Mouse (Mus musculus) brain, adult 2 months (tissue): ENCODE measurements at regions not wholly inside any gene's neighbourhood (a gene's known extent, or its start where the extent isn't known, plus 50 kb on each side); places are given as distances from the start of the nearest gene placed in this dataset.
A peak's percentile ranks its signal among the peaks of the same experiment; 100 is the strongest.

Experiments
- DNase-seq: peaks from one replicate; pipeline ENCODE4 v3.0.0; 2011; ENCODE audit warnings: low read depth, low spot score

DNA sequence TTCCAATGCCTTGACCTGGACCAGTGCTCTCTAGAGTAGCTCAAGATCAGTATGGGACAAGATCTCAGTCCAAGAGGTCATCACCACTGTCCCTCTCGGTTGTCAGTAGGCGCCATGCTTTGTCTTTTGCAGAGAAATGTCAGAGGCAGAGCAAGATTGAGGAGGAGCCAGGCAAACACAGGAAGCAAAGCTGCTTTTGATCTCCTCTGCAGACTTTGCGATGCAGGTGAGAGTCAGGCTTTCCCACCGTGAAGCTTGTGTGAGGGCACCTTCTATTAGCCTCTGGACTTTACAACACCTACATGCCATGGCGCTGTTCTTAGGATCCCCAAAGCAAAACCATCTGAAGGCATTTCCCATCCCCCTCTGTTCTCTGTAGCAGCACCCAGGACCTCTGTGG lies 68.0 kb upstream of the Ppm1b start:
- DNase-seq, result no peak

GRCm38 (mm10) chr17:84890871-84891599 lies 65.5 kb upstream of the Ppm1b start:
- DNase-seq, result peak; percentile 65

DNA sequence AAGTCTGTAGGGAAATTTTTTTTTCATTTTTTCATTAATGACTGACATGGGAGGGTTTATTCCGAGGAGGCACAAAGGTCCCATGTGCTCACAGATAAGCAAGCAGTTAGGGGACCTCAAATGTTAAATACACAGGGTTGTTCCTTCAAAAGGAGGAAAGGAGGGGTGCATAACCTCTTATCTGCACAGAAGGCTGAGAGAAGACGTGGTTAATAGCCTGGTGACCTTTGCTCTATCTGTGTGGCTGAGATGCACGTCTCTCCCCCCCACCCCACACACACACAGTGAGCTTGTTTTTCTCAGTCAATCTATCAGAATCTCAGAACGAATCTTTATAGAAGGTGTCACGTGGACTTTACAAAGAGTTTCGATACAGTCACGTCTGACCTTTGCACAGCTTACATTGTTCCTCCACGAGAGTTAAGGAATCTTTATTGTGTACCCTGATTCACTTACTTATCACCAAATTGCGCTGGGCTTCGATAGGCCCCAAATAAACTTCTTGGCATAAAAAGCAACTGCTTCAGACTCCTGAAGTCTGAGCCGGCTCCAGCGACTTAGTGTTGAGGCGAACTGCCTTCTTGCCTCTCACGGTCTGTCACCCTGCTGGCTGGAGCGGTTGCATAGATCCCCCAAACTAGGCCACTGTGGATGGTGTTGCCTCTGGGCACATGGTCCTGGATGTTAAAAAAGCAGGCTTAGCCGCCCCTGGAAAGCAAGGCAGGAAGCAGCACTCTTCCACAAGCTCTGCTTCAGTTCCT lies 63.1 kb upstream of the Ppm1b start:
- DNase-seq, result no peak

GRCm38 (mm10) chr17:84895526-84895925 lies 61.0 kb upstream of the Ppm1b start:
- no peak for DNase-seq

- DNase-seq, result no peak
Observed at GRCm38 (mm10) chr17:84896572-84896971, 60.0 kb upstream of the Ppm1b start.

DNA sequence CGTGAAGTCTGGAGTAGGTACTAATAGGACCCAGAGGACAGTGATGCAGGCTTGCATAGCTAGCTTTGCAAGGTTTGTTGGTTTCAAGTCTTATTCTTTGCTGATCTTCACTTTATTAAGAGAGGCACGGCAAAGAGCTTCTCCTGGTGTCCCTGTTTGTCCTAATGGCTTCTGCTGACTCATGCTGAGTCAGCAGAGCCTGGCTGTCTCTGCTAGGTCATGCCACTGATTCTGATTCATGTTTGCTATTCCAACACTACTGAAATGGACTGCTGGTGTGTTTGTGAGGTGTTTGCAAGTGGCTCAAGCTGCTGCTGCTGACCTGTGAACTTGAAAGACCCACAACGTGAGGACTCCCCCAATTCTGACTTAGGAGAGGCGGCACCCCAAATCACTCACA lies 58.1 kb upstream of the Ppm1b start:
- no peak for DNase-seq

DNA sequence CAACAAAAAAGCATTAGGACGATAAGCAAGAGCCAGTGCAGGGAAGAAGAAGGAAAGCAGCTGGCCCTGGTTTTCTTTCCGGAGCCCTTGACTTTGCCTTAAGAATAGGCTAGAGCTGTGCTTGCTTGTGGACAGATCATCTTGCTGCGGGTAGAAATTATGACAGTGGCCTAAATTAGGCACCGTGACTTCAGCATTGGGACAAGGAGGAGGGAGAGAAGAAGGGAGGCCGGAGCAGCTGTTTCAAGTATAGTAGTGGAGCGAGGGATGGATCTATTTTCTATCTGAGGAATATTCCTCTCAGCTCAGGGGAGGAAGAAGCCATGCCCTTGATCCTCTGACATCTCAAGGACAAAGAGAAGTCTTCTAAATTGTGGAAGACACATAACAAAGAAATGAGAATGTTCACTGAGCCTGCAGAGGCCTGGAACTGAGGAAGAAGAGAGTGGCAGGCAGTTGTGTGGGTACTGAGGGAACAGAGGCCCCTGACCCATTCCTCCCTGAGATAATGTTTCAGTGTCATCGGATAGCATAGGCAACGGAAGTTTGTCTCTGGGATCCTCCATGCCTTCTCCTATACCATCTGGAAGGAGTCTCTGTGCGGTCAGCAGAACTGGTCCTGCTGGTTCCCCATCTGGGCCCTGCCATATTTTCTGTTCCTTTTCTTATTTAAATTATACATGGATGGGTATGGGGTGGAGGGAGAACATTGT lies 52.8 kb upstream of the Ppm1b start:
- DNase-seq, result peak; percentile 41
